In genomic region chr17:30658152-30658544, GRCm38 (mm10) we compare ENCODE assay signal across 7 mouse cellular contexts. TPM values are rescaled to one million over a fixed set of nuclear protein-coding genes. Genes with fewer than 3 reads are reported as not detected.
DNase-seq lines count a peak whose midpoint lies in the region; ATAC-seq and TF ChIP-seq lines count a peak whose summit lies in the region.

No protein-coding gene starts in this region.

- peak overlapping the region; percentile 41 for H3K4me3 ChIP-seq in embryonic facial prominence, embryonic 13.5 days
- H3K4me3 ChIP-seq in heart, embryonic 12.5 days: peak overlapping the region; percentile 50
- peak overlapping the region; percentile 45 for H3K4me3 ChIP-seq in kidney, embryonic 16.5 days (ENCODE audit: low read length)
- H3K4me3 ChIP-seq in limb, embryonic 15.5 days: peak overlapping the region; percentile 41
- H3K4me3 ChIP-seq in stomach, embryonic 14.5 days (ENCODE audit: low read depth, low read length): peak overlapping the region; percentile 17

- H3K27ac ChIP-seq in embryonic facial prominence, embryonic 13.5 days: peak overlapping the region; percentile 39
- H3K27ac ChIP-seq in heart, embryonic 12.5 days (ENCODE audit: poor library complexity, severe bottlenecking): peak overlapping the region; percentile 31; the same call in 1 of the 2 replicates
- peak overlapping the region; percentile 84 for H3K27ac ChIP-seq in kidney, embryonic 16.5 days (ENCODE audit: low read length)
- H3K27ac ChIP-seq in limb, embryonic 15.5 days: peak overlapping the region; percentile 73
- H3K27ac ChIP-seq in stomach, embryonic 14.5 days (ENCODE audit: low read length): peak overlapping the region; percentile 64; the same call in 1 of the 2 replicates

- H3K4me1 ChIP-seq in embryonic facial prominence, embryonic 13.5 days: peaks cover 6% of the 10 kb centered on the region; the same call in 1 of the 2 replicates
- H3K4me1 ChIP-seq in heart, embryonic 12.5 days (replicated peaks): no peaks in the 10 kb centered on the region
- H3K4me1 ChIP-seq in kidney, embryonic 16.5 days (ENCODE audit: insufficient read depth, low read length): no peaks in the 10 kb centered on the region
- peaks cover 6% of the 10 kb centered on the region; the same call in 1 of the 2 replicates for H3K4me1 ChIP-seq in limb, embryonic 15.5 days
- no peaks in the 10 kb centered on the region for H3K4me1 ChIP-seq in stomach, embryonic 14.5 days (ENCODE audit: control insufficient read depth, insufficient read depth, low read length)

- H3K9me3 ChIP-seq in embryonic facial prominence, embryonic 13.5 days: no peaks in the 10 kb centered on the region
- no peaks in the 10 kb centered on the region; the same call in 1 of the 2 replicates for H3K9me3 ChIP-seq in heart, embryonic 12.5 days (replicated peaks)
- H3K9me3 ChIP-seq in kidney, embryonic 16.5 days (ENCODE audit: low read length): no peaks in the 10 kb centered on the region
- H3K9me3 ChIP-seq in limb, embryonic 15.5 days: no peaks in the 10 kb centered on the region
- H3K9me3 ChIP-seq in stomach, embryonic 14.5 days (ENCODE audit: control insufficient read depth, low read depth, low read length): no peaks in the 10 kb centered on the region

- DNase-seq in brain, embryonic 14.5 days (ENCODE audit: low read depth): peak; percentile 84

- 9% methylated on average over 13 of the region's 13 CpGs for WGBS in embryonic facial prominence, embryonic 13.5 days
- 17% methylated on average over 13 of the region's 13 CpGs for WGBS in heart, embryonic 12.5 days
- WGBS in kidney, embryonic 16.5 days: 10% methylated on average over 13 of the region's 13 CpGs
- WGBS in limb, embryonic 15.5 days: 11% methylated on average over 13 of the region's 13 CpGs
- WGBS in stomach, embryonic 14.5 days: 8% methylated on average over 13 of the region's 13 CpGs

- TF ChIP-seq POLR2A in brain, embryonic 14.5 days (IDR thresholded peaks at IDR 0.05; ENCODE audit: borderline replicate concordance, extremely low read depth, insufficient read depth, insufficient read length, poor library complexity, severe bottlenecking): no peak

- H3K9ac ChIP-seq in embryonic facial prominence, embryonic 13.5 days: peak overlapping the region; percentile 57
- H3K9ac ChIP-seq in heart, embryonic 12.5 days: peak overlapping the region; percentile 40
- peak overlapping the region; percentile 71 for H3K9ac ChIP-seq in kidney, embryonic 16.5 days (replicated peaks; ENCODE audit: low read length)
- H3K9ac ChIP-seq in limb, embryonic 15.5 days: peak overlapping the region; percentile 20; the same call in 1 of the 2 replicates
- H3K9ac ChIP-seq in stomach, embryonic 14.5 days (replicated peaks; ENCODE audit: low read depth, low read length): no peak overlapping the region; the same call in 1 of the 2 replicates

- no peaks in the 10 kb centered on the region for H3K36me3 ChIP-seq in embryonic facial prominence, embryonic 13.5 days
- no peaks in the 10 kb centered on the region; the same call in 1 of the 2 replicates for H3K36me3 ChIP-seq in heart, embryonic 12.5 days
- no peaks in the 10 kb centered on the region for H3K36me3 ChIP-seq in kidney, embryonic 16.5 days (ENCODE audit: insufficient read depth, low read length)
- no peaks in the 10 kb centered on the region for H3K36me3 ChIP-seq in limb, embryonic 15.5 days
- H3K36me3 ChIP-seq in stomach, embryonic 14.5 days (ENCODE audit: control insufficient read depth, insufficient read depth, low read length): no peaks in the 10 kb centered on the region

- peak; percentile 62; the same call in 1 of the 2 replicates for ATAC-seq in embryonic facial prominence, embryonic 13.5 days (ENCODE audit: insufficient number of reproducible peaks, insufficient read depth, low FRiP score, low TSS enrichment, low read depth)
- no peak; the same call in 1 of the 2 replicates for ATAC-seq in heart, embryonic 12.5 days (ENCODE audit: insufficient number of reproducible peaks, low FRiP score)
- peak; percentile 89 for ATAC-seq in kidney, embryonic 16.5 days (ENCODE audit: low FRiP score, low TSS enrichment)
- no peak for ATAC-seq in limb, embryonic 15.5 days (ENCODE audit: insufficient number of reproducible peaks, low FRiP score, low TSS enrichment, low read depth)
- ATAC-seq in monocyte, adult 5-6 weeks (replicated peaks; ENCODE audit: insufficient number of reproducible peaks, low FRiP score, low TSS enrichment, poor library complexity, severe bottlenecking): peak; percentile 27; the same call in 1 of the 2 replicates
- ATAC-seq in stomach, embryonic 14.5 days (ENCODE audit: insufficient number of reproducible peaks, insufficient read depth, low FRiP score, low read depth): peak; percentile 84

- H3K4me2 ChIP-seq in embryonic facial prominence, embryonic 13.5 days: peak overlapping the region; percentile 56
- H3K4me2 ChIP-seq in heart, embryonic 12.5 days: peak overlapping the region; percentile 64
- H3K4me2 ChIP-seq in kidney, embryonic 16.5 days (replicated peaks; ENCODE audit: low read depth, low read length): peak overlapping the region; percentile 59
- peak overlapping the region; percentile 50 for H3K4me2 ChIP-seq in limb, embryonic 15.5 days
- H3K4me2 ChIP-seq in stomach, embryonic 14.5 days (replicated peaks; ENCODE audit: low read depth, low read length): peak overlapping the region; percentile 40

- H3K27me3 ChIP-seq in embryonic facial prominence, embryonic 13.5 days: no peaks in the 10 kb centered on the region
- no peaks in the 10 kb centered on the region for H3K27me3 ChIP-seq in heart, embryonic 12.5 days (replicated peaks)
- no peaks in the 10 kb centered on the region for H3K27me3 ChIP-seq in kidney, embryonic 16.5 days (ENCODE audit: insufficient read depth, low read length)
- H3K27me3 ChIP-seq in limb, embryonic 15.5 days: no peaks in the 10 kb centered on the region
- no peaks in the 10 kb centered on the region for H3K27me3 ChIP-seq in stomach, embryonic 14.5 days (ENCODE audit: control insufficient read depth, insufficient read depth, low read length)

- no peak for TF ChIP-seq CTCF in brain, embryonic 14.5 days (IDR thresholded peaks at IDR 0.05; ENCODE audit: borderline replicate concordance, extremely low read depth, insufficient read depth, insufficient read length)

RNA-seq across cellular contexts. Expression of gene Glo1, which starts 31.5 kb away (rescaled TPM):
- 72.9 and 74.8 TPM in 2 replicates for polyA plus RNA-seq in brain, embryonic 14.5 days (2012; rRNA removed)
- 193 and 217 TPM in 2 replicates for polyA plus RNA-seq in embryonic facial prominence, embryonic 13.5 days (2015; fragmentation: Nextera tagmentation; extraction: Ambion mirVana)
- 232 and 236 TPM in 2 replicates for polyA plus RNA-seq in heart, embryonic 12.5 days (2016; fragmentation: Nextera tagmentation; extraction: Ambion mirVana)
- 216 and 222 TPM in 2 replicates for polyA plus RNA-seq in kidney, embryonic 16.5 days (2015; fragmentation: Nextera tagmentation; extraction: Ambion mirVana)
- 186 TPM in 2 replicates for polyA plus RNA-seq in limb, embryonic 15.5 days (2015; fragmentation: Nextera tagmentation; extraction: Ambion mirVana)
- 36.2 to 42.7 TPM (median 39.8 TPM) in 3 replicates for total RNA-seq in monocyte, adult 5-6 weeks (2017)
- polyA plus RNA-seq in stomach, embryonic 14.5 days (2014; fragmentation: Nextera tagmentation; extraction: Ambion mirVana): 240 and 244 TPM in 2 replicates

RNA-seq across cellular contexts. Expression of gene Dnah8, which starts 34.0 kb away (rescaled TPM):
- polyA plus RNA-seq in brain, embryonic 14.5 days (2012; rRNA removed): 1.5 and 2.3 TPM in 2 replicates
- polyA plus RNA-seq in embryonic facial prominence, embryonic 13.5 days (2015; fragmentation: Nextera tagmentation; extraction: Ambion mirVana): 2.5 TPM in 2 replicates
- polyA plus RNA-seq in heart, embryonic 12.5 days (2016; fragmentation: Nextera tagmentation; extraction: Ambion mirVana): 2.1 and 2.2 TPM in 2 replicates
- 0.82 and 1.2 TPM in 2 replicates for polyA plus RNA-seq in kidney, embryonic 16.5 days (2015; fragmentation: Nextera tagmentation; extraction: Ambion mirVana)
- 1.3 and 1.4 TPM in 2 replicates for polyA plus RNA-seq in limb, embryonic 15.5 days (2015; fragmentation: Nextera tagmentation; extraction: Ambion mirVana)
- total RNA-seq in monocyte, adult 5-6 weeks (2017): 6.8 to 31.9 TPM (median 10.6 TPM) in 3 replicates
- 2.0 and 2.2 TPM in 2 replicates for polyA plus RNA-seq in stomach, embryonic 14.5 days (2014; fragmentation: Nextera tagmentation; extraction: Ambion mirVana)

Comparison
In these comparisons a context has a peak if more than half of its experiments do, and no peak if none do; other contexts are left out.
1. ATAC-seq: peak in embryonic facial prominence, embryonic 13.5 days (single experiment), kidney, embryonic 16.5 days (single experiment), monocyte, adult 5-6 weeks (single experiment) and stomach, embryonic 14.5 days (single experiment); none in heart, embryonic 12.5 days (single experiment) and limb, embryonic 15.5 days (single experiment).
2. H3K27ac ChIP-seq: peak in every context shown above with its lines; median percentile 84 in kidney, embryonic 16.5 days; 73 in limb, embryonic 15.5 days; 64 in stomach, embryonic 14.5 days; 39 in embryonic facial prominence, embryonic 13.5 days; 31 in heart, embryonic 12.5 days.
3. Peak in every context shown above with its lines, with median percentiles within 50 percentile points of each other: H3K4me2 ChIP-seq and H3K4me3 ChIP-seq.